Mouse (Mus musculus): ENCODE data around the gene Trim14. TPM values are rescaled to one million over a fixed set of nuclear protein-coding genes. Genes with fewer than 3 reads are reported as not detected.

The Trim14 gene
- polyA plus RNA-seq, 1 experiment: 14.6 TPM

DNA sequence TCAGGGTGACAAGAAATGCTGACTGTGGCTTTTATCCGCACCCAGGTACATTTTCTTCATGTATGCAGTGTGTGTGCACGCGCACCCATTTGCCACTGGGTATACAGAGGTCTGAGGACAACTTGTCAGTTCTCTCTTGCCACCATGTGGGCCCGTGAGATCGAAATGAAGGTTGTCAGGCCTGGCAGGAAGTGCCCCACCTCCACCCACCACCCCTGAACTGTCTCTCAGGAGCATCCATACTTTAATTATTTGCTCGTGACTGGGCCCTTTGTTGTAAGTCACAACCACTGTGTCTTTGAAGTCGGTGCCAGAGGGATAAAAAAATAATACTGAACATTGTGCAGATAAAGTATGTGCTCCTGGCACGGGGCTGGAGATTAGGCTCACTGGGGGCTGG lies 14.5 kb upstream of the Trim14 start:
- TF ChIP-seq CTCF (IDR thresholded peaks at IDR 0.05; ENCODE audit: insufficient read depth, low read length) (no peak), POLR2A (IDR thresholded peaks at IDR 0.05; ENCODE audit: borderline replicate concordance, extremely low read depth, low read depth, low read length) (no peak)
- Histone ChIP-seq H3K4me1 (ENCODE audit: control insufficient read depth, insufficient read depth, low read length) (peaks cover 5% of the 10 kb centered on the region), H3K4me3 (replicated peaks; ENCODE audit: extremely low read depth, low read depth, low read length) (no peak overlapping the region)
- no peak for DNase-seq
- WGBS: 60% methylated on average over 8 of the region's 8 CpGs

DNA sequence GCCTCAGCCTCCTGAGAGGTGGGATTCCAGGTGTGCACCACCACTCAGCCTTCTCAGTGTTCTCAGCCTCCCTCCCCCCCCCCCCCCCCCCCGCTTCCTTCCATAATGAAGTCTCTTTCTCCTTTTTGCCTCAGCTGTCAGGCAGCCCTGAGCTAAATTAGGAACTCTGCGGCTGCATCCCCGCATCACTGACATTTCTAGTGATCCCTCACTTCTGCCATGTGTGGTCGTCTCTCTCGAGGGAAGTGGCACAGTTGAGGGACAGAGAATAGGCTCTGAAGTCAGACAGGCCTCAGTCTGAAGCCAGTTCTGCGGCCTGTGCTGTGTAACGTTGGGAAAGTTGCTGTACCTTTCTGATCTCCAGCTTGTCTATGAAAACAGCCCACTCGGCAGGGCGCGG lies 14.0 kb upstream of the Trim14 start:
- 77% methylated on average over 10 of the region's 10 CpGs for WGBS
- Histone ChIP-seq H3K4me1 (ENCODE audit: control insufficient read depth, insufficient read depth, low read length) (peaks cover 5% of the 10 kb centered on the region), H3K4me3 (replicated peaks; ENCODE audit: extremely low read depth, low read depth, low read length) (no peak overlapping the region)
- no peak for DNase-seq
- TF ChIP-seq CTCF (IDR thresholded peaks at IDR 0.05; ENCODE audit: insufficient read depth, low read length) (no peak), POLR2A (IDR thresholded peaks at IDR 0.05; ENCODE audit: borderline replicate concordance, extremely low read depth, low read depth, low read length) (no peak)

DNA sequence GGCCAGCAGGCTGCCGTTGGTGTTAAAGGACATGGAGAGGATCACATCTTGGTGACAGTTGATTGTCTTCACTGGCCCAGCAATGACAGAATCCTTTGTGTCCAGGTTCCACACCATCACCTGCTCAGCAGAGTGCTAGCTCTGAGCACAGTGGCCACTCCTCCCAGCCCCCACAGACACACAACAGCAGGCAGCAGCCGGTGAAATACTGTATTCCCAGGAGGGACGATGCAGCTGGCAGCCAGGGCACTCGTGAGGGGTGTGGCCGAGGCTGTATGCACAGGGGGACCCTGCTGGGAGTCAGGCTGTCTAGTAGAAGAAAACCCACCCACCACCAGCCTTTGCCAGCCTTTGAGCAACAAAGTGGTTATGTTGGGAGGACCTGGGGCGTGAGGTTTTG lies 10.8 kb upstream of the Trim14 start:
- Histone ChIP-seq H3K4me1 (ENCODE audit: control insufficient read depth, insufficient read depth, low read length) (no peaks in the 10 kb centered on the region), H3K4me3 (replicated peaks; ENCODE audit: extremely low read depth, low read depth, low read length) (no peak overlapping the region)
- TF ChIP-seq CTCF (IDR thresholded peaks at IDR 0.05; ENCODE audit: insufficient read depth, low read length) (no peak), POLR2A (IDR thresholded peaks at IDR 0.05; ENCODE audit: borderline replicate concordance, extremely low read depth, low read depth, low read length) (no peak)
- DNase-seq: no peak
- whole genome bisulfite sequencing: 42% methylated on average over 6 of the region's 6 CpGs

DNA sequence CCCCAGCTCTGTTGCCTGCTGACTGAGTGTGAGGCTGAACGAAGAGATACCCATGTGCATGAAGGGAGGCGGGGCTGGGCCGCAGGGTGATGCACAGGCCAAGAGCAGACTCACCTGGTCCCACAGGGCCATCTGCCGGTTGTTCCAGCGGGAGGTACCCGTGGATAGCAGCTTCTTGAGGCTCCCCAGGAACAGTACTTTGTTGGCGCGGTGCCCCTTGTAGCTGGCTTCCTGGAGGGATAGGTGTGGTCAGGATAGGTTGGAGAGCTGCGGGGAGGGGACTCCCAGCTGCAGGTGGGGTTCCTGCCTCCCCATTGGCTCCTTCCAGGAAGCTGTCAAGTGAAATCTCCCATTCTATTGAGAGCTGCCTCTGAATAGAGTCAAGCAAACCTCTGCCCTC lies 9.6 kb upstream of the Trim14 start:
- peak; percentile 40 for DNase-seq
- H3K4me1 ChIP-seq (ENCODE audit: control insufficient read depth, insufficient read depth, low read length): no peaks in the 10 kb centered on the region
- WGBS: 27% methylated on average over 9 of the region's 9 CpGs
- H3K4me3 ChIP-seq (replicated peaks; ENCODE audit: extremely low read depth, low read depth, low read length): no peak overlapping the region
- peak; percentile 8; the same call in 1 of the 2 replicates for TF ChIP-seq CTCF (IDR thresholded peaks at IDR 0.05; ENCODE audit: insufficient read depth, low read length)
- TF ChIP-seq POLR2A (IDR thresholded peaks at IDR 0.05; ENCODE audit: borderline replicate concordance, extremely low read depth, low read depth, low read length): no peak

DNA sequence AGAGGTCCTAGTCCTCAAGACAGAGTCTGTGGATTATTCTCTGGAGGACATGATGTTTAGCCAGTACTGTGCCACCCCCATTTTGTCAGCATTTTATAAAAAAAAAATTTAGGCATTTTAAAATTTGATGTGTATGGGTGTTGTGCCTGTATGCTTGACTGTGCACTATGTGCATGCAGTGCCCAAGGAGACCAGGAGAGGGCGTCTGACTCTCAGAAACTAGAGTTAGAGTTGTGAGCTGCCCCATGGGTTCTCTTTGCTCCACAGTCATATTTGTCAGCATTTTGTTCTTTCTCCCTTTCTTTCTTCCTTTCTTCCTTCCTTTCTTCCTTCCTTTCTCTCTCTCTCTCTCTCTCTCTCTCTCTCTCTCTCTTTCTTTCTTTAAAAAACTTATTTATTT lies 8.4 kb upstream of the Trim14 start:
- 21% methylated on average over 1 of the region's 1 CpGs for WGBS
- no peak overlapping the region for H3K4me3 ChIP-seq (replicated peaks; ENCODE audit: extremely low read depth, low read depth, low read length)
- TF ChIP-seq CTCF (IDR thresholded peaks at IDR 0.05; ENCODE audit: insufficient read depth, low read length) (peak; percentile 51), POLR2A (IDR thresholded peaks at IDR 0.05; ENCODE audit: borderline replicate concordance, extremely low read depth, low read depth, low read length) (no peak)
- DNase-seq: no peak
- no peaks in the 10 kb centered on the region for H3K4me1 ChIP-seq (ENCODE audit: control insufficient read depth, insufficient read depth, low read length)

DNA sequence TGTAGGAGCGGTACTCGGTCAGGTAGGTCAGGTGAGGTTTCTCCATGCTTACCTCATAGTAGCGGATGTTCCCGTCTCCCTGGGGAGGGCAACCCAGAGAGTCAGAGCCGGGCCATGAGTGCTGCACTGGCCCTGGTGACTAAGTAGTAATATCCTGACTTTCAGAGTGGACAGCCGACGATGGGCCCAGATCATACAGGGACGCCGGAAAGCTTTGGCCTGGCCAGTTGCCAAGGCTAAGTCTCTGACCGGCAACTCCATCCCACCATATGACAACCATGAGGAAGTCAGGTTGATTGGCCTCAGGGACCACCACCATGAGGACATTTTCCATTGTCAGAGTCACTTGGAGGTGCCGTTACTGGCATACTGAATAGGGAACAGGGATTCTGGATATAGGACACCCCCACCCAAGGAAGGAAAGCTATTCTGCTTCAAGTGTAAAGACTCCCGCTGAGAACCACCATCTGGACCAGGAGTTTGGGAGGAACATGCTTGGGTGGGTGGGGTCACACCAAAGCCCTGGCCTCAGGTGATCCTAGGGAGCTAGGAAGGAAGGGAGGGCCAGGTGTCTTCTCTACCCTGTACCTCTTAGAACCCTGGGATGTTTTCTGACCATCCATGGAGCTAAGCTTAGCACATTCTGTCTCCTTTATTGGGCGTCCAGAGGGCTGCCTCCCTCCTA lies 7.6 kb upstream of the Trim14 start:
- no peak for TF ChIP-seq POLR2A (IDR thresholded peaks at IDR 0.05; ENCODE audit: borderline replicate concordance, extremely low read depth, low read depth, low read length)
- no peak for TF ChIP-seq CTCF (IDR thresholded peaks at IDR 0.05; ENCODE audit: insufficient read depth, low read length)
- DNase-seq: no peak
- 88% methylated on average over 13 of the region's 13 CpGs for WGBS
- Histone ChIP-seq H3K4me3 (replicated peaks; ENCODE audit: extremely low read depth, low read depth, low read length) (no peak overlapping the region), H3K4me1 (ENCODE audit: control insufficient read depth, insufficient read depth, low read length) (no peaks in the 10 kb centered on the region)

DNA sequence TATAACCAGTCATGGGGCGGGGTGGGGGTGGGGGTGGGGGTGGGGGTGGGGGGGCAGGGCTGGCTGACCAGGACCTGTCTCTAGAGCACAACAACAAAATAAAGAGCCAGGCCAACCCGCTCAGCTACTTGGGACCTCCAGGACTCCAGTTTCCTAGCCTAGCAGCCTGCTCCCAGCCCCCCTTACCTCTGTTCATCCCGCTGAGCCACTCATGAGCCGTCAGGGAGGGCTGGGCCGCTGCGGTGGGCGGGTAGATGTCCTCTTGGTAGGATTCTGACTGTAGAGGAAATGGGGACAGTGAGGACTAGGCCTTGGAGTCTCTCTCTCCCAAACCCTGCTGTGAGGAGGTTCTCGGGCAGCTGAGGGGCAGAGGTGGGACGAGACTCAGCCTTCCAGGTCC lies 5.8 kb upstream of the Trim14 start:
- no peak for DNase-seq
- TF ChIP-seq CTCF (IDR thresholded peaks at IDR 0.05; ENCODE audit: insufficient read depth, low read length) (no peak), POLR2A (IDR thresholded peaks at IDR 0.05; ENCODE audit: borderline replicate concordance, extremely low read depth, low read depth, low read length) (no peak)
- 59% methylated on average over 9 of the region's 9 CpGs for WGBS
- H3K4me1 ChIP-seq (ENCODE audit: control insufficient read depth, insufficient read depth, low read length): no peaks in the 10 kb centered on the region
- H3K4me3 ChIP-seq (replicated peaks; ENCODE audit: extremely low read depth, low read depth, low read length): no peak overlapping the region

DNA sequence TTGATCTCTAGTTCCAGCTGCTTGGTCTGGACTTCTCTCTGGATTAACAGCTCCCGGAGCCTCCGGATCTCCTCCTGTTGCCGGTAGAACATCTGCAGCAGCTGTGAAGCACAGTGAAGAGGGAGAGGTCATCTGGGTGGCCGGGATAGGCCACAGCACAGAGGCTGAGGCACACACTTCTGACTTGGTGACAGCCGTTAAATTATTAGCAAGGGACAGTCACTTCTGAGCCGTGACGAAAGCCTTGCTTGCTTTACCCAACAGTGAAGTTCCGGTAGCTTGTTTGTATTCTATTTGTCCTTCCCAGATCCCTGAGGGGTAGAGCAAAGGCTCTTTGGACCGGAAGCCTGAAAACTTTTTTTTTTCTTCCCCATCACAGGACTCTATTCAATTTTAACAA lies 3.2 kb upstream of the Trim14 start:
- no peak overlapping the region for H3K4me3 ChIP-seq (replicated peaks; ENCODE audit: extremely low read depth, low read depth, low read length)
- H3K4me1 ChIP-seq (ENCODE audit: control insufficient read depth, insufficient read depth, low read length): no peaks in the 10 kb centered on the region
- no peak for TF ChIP-seq POLR2A (IDR thresholded peaks at IDR 0.05; ENCODE audit: borderline replicate concordance, extremely low read depth, low read depth, low read length)
- 58% methylated on average over 9 of the region's 9 CpGs for WGBS
- DNase-seq: no peak

DNA sequence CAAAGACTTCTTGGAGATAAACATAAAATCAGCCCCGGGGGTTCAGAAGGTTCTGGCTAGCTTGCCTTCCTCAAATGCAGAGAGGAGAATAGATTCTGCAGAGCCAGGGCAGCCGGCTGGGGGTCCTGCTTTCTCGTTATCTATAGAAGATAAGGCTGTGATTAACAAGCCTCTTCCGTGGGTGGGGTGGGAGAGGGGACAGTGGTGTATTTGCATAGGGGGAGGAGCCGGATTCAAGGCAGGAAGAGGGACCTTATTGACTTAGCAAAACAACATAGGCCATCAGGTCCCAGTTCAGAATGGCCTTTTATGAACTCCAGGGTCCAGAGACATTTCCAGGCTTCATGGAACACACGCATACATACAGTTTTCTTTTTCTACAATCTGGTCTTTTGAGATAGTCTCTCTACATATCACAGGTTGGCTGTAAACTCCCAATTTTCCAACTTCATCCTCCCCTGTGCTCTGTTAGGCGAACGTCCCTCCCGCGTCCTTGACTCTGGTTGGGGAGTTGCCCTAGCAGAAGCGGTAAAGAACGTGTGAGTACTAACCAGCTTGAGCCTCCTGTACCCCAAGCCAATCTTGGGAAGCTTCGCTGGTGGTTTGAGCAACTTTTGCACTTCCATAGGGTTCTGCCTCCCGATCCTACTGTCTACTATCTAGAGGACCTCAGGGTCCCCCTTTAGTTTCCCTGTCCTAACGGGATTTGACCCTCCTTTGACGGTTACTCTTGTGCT lies 679 bp downstream of the Trim14 start:
- peak; percentile 18 for DNase-seq
- TF ChIP-seq POLR2A (IDR thresholded peaks at IDR 0.05; ENCODE audit: borderline replicate concordance, extremely low read depth, low read depth, low read length): 0 out of 2 replicates have a peak, but pooled peaks have one; percentile 17
- TF ChIP-seq CTCF (IDR thresholded peaks at IDR 0.05; ENCODE audit: insufficient read depth, low read length): no peak
- 7% methylated on average over 16 of the region's 16 CpGs for WGBS

More for the DNA sequence above, 679 bp downstream of the Trim14 start:
- Histone ChIP-seq H3K4me1 (ENCODE audit: control insufficient read depth, insufficient read depth, low read length) (no peaks in the 10 kb centered on the region), H3K4me3 (replicated peaks; ENCODE audit: extremely low read depth, low read depth, low read length) (peak overlapping the region; percentile 63)

Data from lung, adult 2 months (tissue).